Mouse (Mus musculus) embryonic facial prominence, embryonic 15.5 days (tissue): ENCODE results near the gene Mad1l1. TPM values are rescaled to one million over a fixed set of nuclear protein-coding genes. Genes with fewer than 3 reads are reported as not detected.

ENCODE experiments used
- ATAC-seq: fragments of 200-750 bp; cut with Nextera tagmentation; 2 replicates; pipeline ENCODE4 v1.8.0; 2017; ENCODE audit warnings: low read depth, moderate TSS enrichment; ENCODE audit not compliant: insufficient number of reproducible peaks, low FRiP score, low TSS enrichment
- H3K27ac ChIP-seq: fragments of 300-500 bp; sonication (generic); replicated peaks from 2 replicates; pipeline ENCODE4 v1.5.1; 2015; ENCODE audit warnings: mild to moderate bottlenecking, inconsistent platforms
- H3K27me3 ChIP-seq: fragments of 300-500 bp; sonication (generic); 2 replicates; pipeline ENCODE4 v1.6.1; 2015; ENCODE audit warnings: inconsistent platforms
- H3K36me3 ChIP-seq: fragments of 300-500 bp; sonication (generic); 2 replicates; pipeline ENCODE4 v1.6.1; 2015; ENCODE audit warnings: mild to moderate bottlenecking, inconsistent platforms
- H3K4me1 ChIP-seq: fragments of 300-500 bp; sonication (generic); 2 replicates; pipeline ENCODE4 v1.6.1; 2015; ENCODE audit warnings: inconsistent platforms
- H3K4me2 ChIP-seq: fragments of 300-500 bp; sonication (generic); replicated peaks from 2 replicates; pipeline ENCODE4 v1.6.1; 2015; ENCODE audit warnings: mild to moderate bottlenecking, inconsistent platforms
- H3K4me3 ChIP-seq: fragments of 300-500 bp; sonication (generic); replicated peaks from 2 replicates; pipeline ENCODE4 v1.5.1; 2015; ENCODE audit warnings: mild to moderate bottlenecking, inconsistent platforms
- H3K9ac ChIP-seq: fragments of 300-500 bp; sonication (generic); 2 replicates; pipeline ENCODE4 v1.6.1; 2015; ENCODE audit warnings: inconsistent platforms
- H3K9me3 ChIP-seq: fragments of 300-500 bp; sonication (generic); replicated peaks from 2 replicates; pipeline ENCODE4 v1.6.1; 2016; ENCODE audit warnings: inconsistent platforms
- WGBS: fragments of 180-500 bp; shearing (Covaris S2); methylation state at CpG from one replicate; pipeline ENCODE4 v1.1.7; 2015; 5-methylcytosine and 5-hydroxymethylcytosine counted together
- polyA plus RNA-seq: library from polyadenylated mRNA; unstranded; fragments of >200 nt; fragmentation: Nextera tagmentation; extraction: Ambion mirVana; gene quantifications from 2 replicates; pipeline ENCODE4 v1.2.1, GENCODE M21; 2015

Gene Mad1l1
- polyA plus RNA-seq, 1 experiment from 2014 or later: 48.2 TPM

DNA sequence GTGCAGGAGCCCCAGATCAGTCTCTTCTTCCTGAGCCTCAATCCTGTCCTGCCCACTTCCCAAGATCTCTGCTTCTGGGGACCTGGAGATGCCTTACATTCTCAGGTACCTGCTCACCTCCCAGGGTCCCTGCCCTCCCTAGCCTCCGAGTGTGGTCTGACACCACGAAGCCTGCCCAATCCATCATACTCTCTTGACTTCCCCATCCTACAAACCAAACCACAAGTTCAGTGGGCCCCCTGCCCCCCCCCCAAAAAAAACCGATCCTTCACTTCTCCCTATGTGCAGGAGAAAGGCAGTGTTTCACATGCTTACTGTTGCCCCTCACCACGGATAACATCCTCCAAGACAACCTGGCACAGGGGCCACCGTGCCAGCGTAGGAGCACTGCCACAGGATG, 90.5 kb downstream of the Mad1l1 start:
- Histone ChIP-seq H3K9ac (no peak overlapping the region), H3K27me3 (no peaks in the 10 kb centered on the region), H3K9me3 (no peaks in the 10 kb centered on the region), H3K27ac (no peak overlapping the region), H3K4me1 (peaks cover 7% of the 10 kb centered on the region; the same call in 1 of the 2 replicates), H3K4me2 (no peak overlapping the region), H3K36me3 (no peaks in the 10 kb centered on the region; the same call in 1 of the 2 replicates), H3K4me3 (no peak overlapping the region)
- 91% methylated on average over 6 of the region's 6 CpGs for WGBS
- no peak for ATAC-seq

GRCm38 (mm10) chr5:140228306-140228705, 93.0 kb downstream of the Mad1l1 start:
- Histone ChIP-seq H3K4me1 (peaks cover 28% of the 10 kb centered on the region), H3K4me3 (no peak overlapping the region), H3K36me3 (no peaks in the 10 kb centered on the region; the same call in 1 of the 2 replicates), H3K9me3 (no peaks in the 10 kb centered on the region), H3K27me3 (no peaks in the 10 kb centered on the region), H3K27ac (no peak overlapping the region), H3K9ac (no peak overlapping the region), H3K4me2 (no peak overlapping the region)
- no peak for ATAC-seq
- WGBS: 76% methylated on average over 3 of the region's 3 CpGs

- Histone ChIP-seq H3K4me2 (no peak overlapping the region), H3K27ac (no peak overlapping the region), H3K4me3 (no peak overlapping the region), H3K9ac (no peak overlapping the region), H3K27me3 (no peaks in the 10 kb centered on the region), H3K9me3 (no peaks in the 10 kb centered on the region), H3K36me3 (no peaks in the 10 kb centered on the region; the same call in 1 of the 2 replicates), H3K4me1 (peaks cover 34% of the 10 kb centered on the region)
- no peak for ATAC-seq
- 81% methylated on average over 3 of the region's 3 CpGs for WGBS
Observed at GRCm38 (mm10) chr5:140226871-140227270, 94.5 kb downstream of the Mad1l1 start.

DNA sequence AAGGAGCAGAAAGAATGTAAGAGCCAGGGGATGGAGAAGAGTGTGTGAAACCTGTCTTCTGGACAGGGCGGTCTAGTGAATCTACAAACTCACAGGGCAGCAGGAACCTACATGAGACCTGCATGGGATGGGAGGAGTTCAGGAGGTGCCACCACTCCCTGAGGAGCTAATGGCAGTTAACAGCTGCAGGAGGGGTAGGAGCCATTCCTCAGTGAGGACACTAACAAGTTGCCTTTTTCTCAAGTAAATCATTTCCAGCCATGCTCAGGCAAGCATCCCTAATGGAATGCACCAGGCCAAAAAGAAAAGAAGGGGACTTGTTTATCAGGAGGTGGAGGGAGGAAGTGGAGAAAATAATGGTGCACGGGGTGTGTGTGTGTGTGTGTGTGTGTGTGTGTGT, 95.5 kb downstream of the Mad1l1 start:
- WGBS: 65% methylated on average over 2 of the region's 2 CpGs
- 0 out of 2 replicates have a peak overlapping the region, but pooled peaks have one; percentile 19 for H3K27ac ChIP-seq
- H3K4me1 ChIP-seq: peaks cover 34% of the 10 kb centered on the region
- H3K4me3 ChIP-seq: no peak overlapping the region
- H3K27me3 ChIP-seq: no peaks in the 10 kb centered on the region
- no peaks in the 10 kb centered on the region; the same call in 1 of the 2 replicates for H3K36me3 ChIP-seq
- no peak overlapping the region for H3K9ac ChIP-seq
- H3K9me3 ChIP-seq: no peaks in the 10 kb centered on the region
- no peak overlapping the region for H3K4me2 ChIP-seq
- ATAC-seq: no peak

GRCm38 (mm10) chr5:140225103-140225502, 96.2 kb downstream of the Mad1l1 start:
- Histone ChIP-seq H3K9ac (no peak overlapping the region), H3K27ac (no peak overlapping the region), H3K4me2 (no peak overlapping the region), H3K4me1 (peaks cover 34% of the 10 kb centered on the region), H3K9me3 (no peaks in the 10 kb centered on the region), H3K36me3 (no peaks in the 10 kb centered on the region; the same call in 1 of the 2 replicates), H3K27me3 (no peaks in the 10 kb centered on the region), H3K4me3 (no peak overlapping the region)
- WGBS: 60% methylated on average over 2 of the region's 2 CpGs
- no peak for ATAC-seq

DNA sequence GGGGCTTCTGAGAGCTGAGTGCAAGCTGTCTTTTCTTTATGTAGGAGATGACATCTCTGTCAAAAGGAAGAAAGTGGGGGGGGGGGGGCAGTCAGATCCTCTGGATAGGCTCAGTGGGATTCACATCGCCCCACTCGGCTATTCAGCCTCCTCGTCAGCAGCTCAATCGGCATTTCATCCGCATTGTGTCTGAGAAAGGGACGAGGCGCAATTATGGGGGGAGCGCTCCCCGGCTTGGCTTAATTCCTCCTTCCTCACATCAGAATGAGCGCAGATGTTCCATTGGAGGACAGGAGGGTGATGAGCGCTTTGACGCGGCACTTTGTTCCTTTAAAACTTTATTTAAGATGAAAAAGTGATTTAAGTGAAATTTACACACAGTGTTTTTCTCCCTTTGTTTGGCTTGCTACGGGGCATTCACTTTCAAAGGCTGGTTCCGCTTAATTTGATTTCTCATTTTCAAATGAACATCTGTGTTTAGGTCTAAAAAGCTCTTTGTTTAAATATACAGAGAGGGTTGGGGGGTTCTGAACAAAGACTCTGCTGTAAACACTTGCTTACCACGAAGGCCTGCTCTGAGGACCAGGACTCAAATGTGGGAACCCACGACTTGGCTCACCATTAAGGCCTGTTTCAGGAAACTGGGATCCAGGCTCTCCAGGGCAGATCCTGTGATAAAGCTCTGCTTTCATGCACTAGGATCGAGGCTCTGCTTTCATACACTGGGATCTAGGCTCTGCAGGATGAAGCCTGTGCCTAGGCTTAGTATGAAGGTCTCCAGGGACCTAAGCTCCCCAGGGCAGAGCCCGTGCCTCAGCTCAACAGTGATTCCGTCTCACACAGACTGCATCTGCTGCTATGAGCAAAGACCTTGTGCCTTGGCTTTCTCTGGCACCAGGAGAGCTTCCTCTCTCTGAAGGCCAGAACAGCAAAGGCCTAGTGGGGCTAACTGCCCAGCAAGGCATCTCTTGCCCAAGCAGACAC, 98.0 kb downstream of the Mad1l1 start:
- H3K4me1 ChIP-seq: peaks cover 34% of the 10 kb centered on the region
- no peaks in the 10 kb centered on the region for H3K36me3 ChIP-seq
- H3K27ac ChIP-seq: peak overlapping the region; percentile 55; the same call in 1 of the 2 replicates
- WGBS: 32% methylated on average over 20 of the region's 20 CpGs
- peak; percentile 26; the same call in 1 of the 2 replicates for ATAC-seq
- no peaks in the 10 kb centered on the region for H3K27me3 ChIP-seq
- no peak overlapping the region for H3K9ac ChIP-seq
- H3K4me3 ChIP-seq: no peak overlapping the region
- H3K9me3 ChIP-seq: no peaks in the 10 kb centered on the region
- H3K4me2 ChIP-seq: 0 out of 2 replicates have a peak overlapping the region, but pooled peaks have one; percentile 10

DNA sequence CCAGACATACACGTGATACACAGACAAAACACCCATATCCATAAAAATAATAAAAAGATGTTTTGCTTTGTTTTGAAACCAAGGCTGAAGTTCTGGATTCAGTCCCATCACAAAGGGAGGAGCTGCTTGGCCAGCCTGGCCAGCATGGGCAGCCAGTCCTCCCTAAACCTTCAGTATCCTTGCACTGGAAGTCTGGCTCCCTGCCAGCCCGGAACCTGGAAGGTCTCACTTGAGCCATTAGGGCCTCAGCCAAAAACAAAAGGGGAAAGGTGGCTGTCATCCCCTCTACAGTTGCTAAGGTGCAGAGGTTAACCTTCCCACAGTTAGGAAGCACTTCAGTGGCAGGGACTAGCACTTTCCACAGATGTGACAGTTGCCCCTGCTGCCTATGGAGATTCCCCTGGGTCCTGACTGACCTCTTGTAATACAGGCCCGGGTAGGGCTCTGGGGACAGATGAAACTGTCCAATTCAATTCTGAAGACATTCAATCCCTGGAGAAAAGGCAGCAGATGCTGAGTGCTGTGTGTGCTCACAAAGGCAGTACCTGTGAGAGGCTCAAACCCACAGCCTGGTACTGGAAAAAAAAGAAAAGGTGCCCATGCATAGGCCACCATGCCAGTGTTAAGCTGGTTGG, 100.2 kb downstream of the Mad1l1 start:
- Histone ChIP-seq H3K27ac (no peak overlapping the region), H3K4me2 (no peak overlapping the region), H3K9ac (no peak overlapping the region), H3K4me1 (peaks cover 29% of the 10 kb centered on the region), H3K27me3 (no peaks in the 10 kb centered on the region), H3K36me3 (no peaks in the 10 kb centered on the region), H3K9me3 (no peaks in the 10 kb centered on the region), H3K4me3 (no peak overlapping the region)
- no peak for ATAC-seq
- WGBS: 64% methylated on average over 3 of the region's 3 CpGs

GRCm38 (mm10) chr5:140219252-140219651, 102.1 kb downstream of the Mad1l1 start:
- no peaks in the 10 kb centered on the region for H3K9me3 ChIP-seq
- peaks cover 16% of the 10 kb centered on the region for H3K4me1 ChIP-seq
- no peak overlapping the region for H3K4me2 ChIP-seq
- ATAC-seq: no peak
- no peak overlapping the region for H3K9ac ChIP-seq
- H3K4me3 ChIP-seq: no peak overlapping the region
- H3K27me3 ChIP-seq: no peaks in the 10 kb centered on the region
- 75% methylated on average over 1 of the region's 1 CpGs for WGBS
- H3K27ac ChIP-seq: no peak overlapping the region
- no peaks in the 10 kb centered on the region for H3K36me3 ChIP-seq

GRCm38 (mm10) chr5:140217900-140218299, 103.5 kb downstream of the Mad1l1 start:
- H3K9me3 ChIP-seq: no peaks in the 10 kb centered on the region
- no peak overlapping the region for H3K4me2 ChIP-seq
- no peak for ATAC-seq
- peaks cover 2% of the 10 kb centered on the region; the same call in 1 of the 2 replicates for H3K4me1 ChIP-seq
- no peak overlapping the region for H3K27ac ChIP-seq
- WGBS: 31% methylated on average over 2 of the region's 2 CpGs
- H3K27me3 ChIP-seq: no peaks in the 10 kb centered on the region
- no peak overlapping the region for H3K4me3 ChIP-seq
- H3K9ac ChIP-seq: no peak overlapping the region
- H3K36me3 ChIP-seq: no peaks in the 10 kb centered on the region

DNA sequence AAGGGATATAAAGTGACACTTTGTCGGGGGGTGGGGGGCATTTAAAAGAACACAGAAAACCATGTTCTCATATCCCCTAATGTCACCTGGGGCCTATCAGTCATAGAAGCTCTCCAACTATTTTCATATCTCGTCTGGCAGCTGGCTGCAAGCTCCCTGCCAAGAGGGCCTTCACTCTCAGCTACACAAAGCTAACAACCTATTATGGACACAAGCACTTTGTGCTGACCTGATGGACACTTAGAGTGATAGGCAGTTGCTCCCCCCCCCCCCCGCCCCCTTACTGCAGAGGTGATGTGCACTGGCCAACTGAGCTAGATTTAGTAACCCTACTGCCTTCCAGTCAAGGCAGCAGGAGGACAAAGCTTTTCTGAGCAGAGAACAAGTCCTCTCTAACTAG, 104.3 kb downstream of the Mad1l1 start:
- no peak for ATAC-seq
- Histone ChIP-seq H3K27ac (no peak overlapping the region), H3K9ac (no peak overlapping the region), H3K4me3 (no peak overlapping the region), H3K27me3 (no peaks in the 10 kb centered on the region), H3K9me3 (no peaks in the 10 kb centered on the region), H3K36me3 (no peaks in the 10 kb centered on the region), H3K4me2 (no peak overlapping the region), H3K4me1 (no peaks in the 10 kb centered on the region)
- 84% methylated on average over 3 of the region's 3 CpGs for WGBS

GRCm38 (mm10) chr5:140215471-140216087, 105.8 kb downstream of the Mad1l1 start:
- no peak overlapping the region for H3K4me3 ChIP-seq
- H3K27ac ChIP-seq: no peak overlapping the region
- no peaks in the 10 kb centered on the region for H3K4me1 ChIP-seq
- no peak overlapping the region for H3K4me2 ChIP-seq
- 68% methylated on average over 4 of the region's 4 CpGs for WGBS
- ATAC-seq: no peak
- H3K27me3 ChIP-seq: no peaks in the 10 kb centered on the region
- H3K36me3 ChIP-seq: no peaks in the 10 kb centered on the region
- no peak overlapping the region for H3K9ac ChIP-seq
- H3K9me3 ChIP-seq: no peaks in the 10 kb centered on the region
